Mouse (Mus musculus): ENCODE results near the gene Srsf7. TPM values are rescaled to one million over a fixed set of nuclear protein-coding genes. Genes with fewer than 3 reads are reported as not detected.
A peak's percentile ranks its signal among the peaks of the same experiment; 100 is the strongest.
"Not testable (repeated sequence)": the region's sequence is repeated elsewhere in the genome, so short reads cannot be mapped to it uniquely, and the experiment has no call there.

Gene Srsf7
- total RNA-seq, 2 experiments from 2014 or later, result 86.3 to 112 TPM

- DNase-seq (ENCODE audit: low spot score in 2 of 2); intact Hi-C loops (cut with DNase I): not testable (repeated sequence)
Observed at GRCm38 (mm10) chr17:80213998-80214397, 6.9 kb upstream of the Srsf7 start.

GRCm38 (mm10) chr17:80206301-80206670 lies 821 bp downstream of the Srsf7 start:
- no peak for DNase-seq (ENCODE audit: low spot score in 2 of 2)
- intact Hi-C loops (cut with DNase I), result loop anchor here (2.0 kb wide), 1 partner anchor 19 kb away; the partner anchor contains the start of gene Gemin6

GRCm38 (mm10) chr17:80205657-80206056 lies 1.4 kb downstream of the Srsf7 start:
- intact Hi-C loops (cut with DNase I), result loop anchor here (2.0 kb wide), 1 partner anchor 19 kb away; the partner anchor contains the start of gene Gemin6
- no peak for DNase-seq (ENCODE audit: low spot score in 2 of 2)

GRCm38 (mm10) chr17:80199160-80199778 lies 7.8 kb downstream of the Srsf7 start:
- intact Hi-C loops (cut with DNase I), result no loop called here

GRCm38 (mm10) chr17:80193075-80193474 lies 14.0 kb downstream of the Srsf7 start:
- intact Hi-C loops (cut with DNase I), result no loop called here
- no peak for DNase-seq (ENCODE audit: low spot score in 2 of 2)

More at GRCm38 (mm10) chr17:80199160-80199778, 7.8 kb downstream of the Srsf7 start:
- DNase-seq (ENCODE audit: low spot score in 2 of 2), result no peak

GRCm38 (mm10) chr17:80183615-80184014 lies 23.5 kb downstream of the Srsf7 start:
- DNase-seq (ENCODE audit: low spot score in 2 of 2), result no peak
- intact Hi-C loops (cut with DNase I), result loop anchor here (10.0 kb wide), 2 partner anchors 169 to 319 kb away; no protein-coding TSS in a partner anchor

GRCm38 (mm10) chr17:80180468-80180867 lies 26.6 kb downstream of the Srsf7 start:
- no peak for DNase-seq (ENCODE audit: low spot score in 2 of 2)
- intact Hi-C loops (cut with DNase I), result loop anchor here (1.0 to 10.0 kb wide), 3 partner anchors 132 to 316 kb away; no protein-coding TSS in a partner anchor

- intact Hi-C loops (cut with DNase I), result loop anchor here (1.0 to 10.0 kb wide), 4 partner anchors 132 to 315 kb away; partner anchors contain the start of gene Atl2
- peak; percentile 57 to 58 for DNase-seq (ENCODE audit: low spot score in 2 of 2)
Observed at GRCm38 (mm10) chr17:80179959-80180358, 27.1 kb downstream of the Srsf7 start.

- intact Hi-C loops (cut with DNase I), result loop anchor here (10.0 kb wide), 1 partner anchor 284 kb away; the partner anchor contains the start of gene Atl2
Observed at GRCm38 (mm10) chr17:80178846-80179245, 28.3 kb downstream of the Srsf7 start.

GRCm38 (mm10) chr17:80175966-80176365 lies 31.1 kb downstream of the Srsf7 start:
- intact Hi-C loops (cut with DNase I), result loop anchor here (10.0 kb wide), 1 partner anchor 281 kb away; the partner anchor contains the start of gene Atl2
- no peak for DNase-seq (ENCODE audit: low spot score in 2 of 2)

More at GRCm38 (mm10) chr17:80178846-80179245, 28.3 kb downstream of the Srsf7 start:
- not testable (repeated sequence) for DNase-seq (ENCODE audit: low spot score in 2 of 2)

- intact Hi-C loops (cut with DNase I), result loop anchor here (10.0 kb wide), 1 partner anchor 281 kb away; the partner anchor contains the start of gene Atl2
- no peak for DNase-seq (ENCODE audit: low spot score in 2 of 2)
Observed at GRCm38 (mm10) chr17:80175386-80175739, 31.7 kb downstream of the Srsf7 start.

- DNase-seq (ENCODE audit: low spot score in 2 of 2), result no peak
- intact Hi-C loops (cut with DNase I), result loop anchor here (10.0 kb wide), 1 partner anchor 280 kb away; the partner anchor contains the start of gene Atl2
Observed at GRCm38 (mm10) chr17:80174699-80175385, 32.3 kb downstream of the Srsf7 start.

- intact Hi-C loops (cut with DNase I), result loop anchor here (10.0 kb wide), 1 partner anchor 279 kb away; the partner anchor contains the start of gene Atl2
- no peak for DNase-seq (ENCODE audit: low spot score in 2 of 2)
Observed at GRCm38 (mm10) chr17:80174146-80174545, 33.0 kb downstream of the Srsf7 start.

GRCm38 (mm10) chr17:80173708-80174107 lies 33.4 kb downstream of the Srsf7 start:
- intact Hi-C loops (cut with DNase I), result loop anchor here (10.0 kb wide), 1 partner anchor 279 kb away; the partner anchor contains the start of gene Atl2
- no peak for DNase-seq (ENCODE audit: low spot score in 2 of 2)

GRCm38 (mm10) chr17:80172761-80173160 lies 34.3 kb downstream of the Srsf7 start:
- no peak for DNase-seq (ENCODE audit: low spot score in 2 of 2)
- intact Hi-C loops (cut with DNase I), result loop anchor here (10.0 kb wide), 1 partner anchor 278 kb away; the partner anchor contains the start of gene Atl2

- intact Hi-C loops (cut with DNase I), result loop anchor here (10.0 kb wide), 1 partner anchor 277 kb away; the partner anchor contains the start of gene Atl2
- DNase-seq (ENCODE audit: low spot score in 2 of 2), result no peak
Observed at GRCm38 (mm10) chr17:80171948-80172347, 35.2 kb downstream of the Srsf7 start.

GRCm38 (mm10) chr17:80170951-80171350 lies 36.2 kb downstream of the Srsf7 start:
- intact Hi-C loops (cut with DNase I), result loop anchor here (10.0 kb wide), 1 partner anchor 276 kb away; the partner anchor contains the start of gene Atl2
- DNase-seq (ENCODE audit: low spot score in 2 of 2), result no peak

GRCm38 (mm10) chr17:80169792-80170191 lies 37.3 kb downstream of the Srsf7 start:
- intact Hi-C loops (cut with DNase I), result loop anchor here (2.0 to 10.0 kb wide), 2 partner anchors 107 to 275 kb away; partner anchors contain the start of genes Atl2 and Hnrnpll
- DNase-seq (ENCODE audit: low spot score in 2 of 2), result no peak

GRCm38 (mm10) chr17:80168425-80169182 lies 38.5 kb downstream of the Srsf7 start:
- DNase-seq (ENCODE audit: low spot score in 2 of 2), result peak; percentile 65 to 76
- intact Hi-C loops (cut with DNase I), result loop anchor here (2.0 kb wide), 1 partner anchor 106 kb away; the partner anchor contains the start of gene Hnrnpll

All from left cerebral cortex, postnatal 36 days (tissue).